Mouse (Mus musculus) left cerebral cortex, adult 2 months (tissue): ENCODE results near the gene Agpat4. TPM values are rescaled to one million over a fixed set of nuclear protein-coding genes. Genes with fewer than 3 reads are reported as not detected.

Source experiments
- DNase-seq, 2 experiments: peaks; one replicate each; pipeline ENCODE4 v3.0.0; 2021 to 2022; ENCODE audit warnings: low spot score in 2 of 2, mixed read lengths in 1 of 2; ENCODE audit errors: extremely low spot score in 1 of 2
- H3K27ac ChIP-seq: fragments of 200-600 bp; 2 replicates; pipeline ENCODE4 v1.8.1; 2022
- H3K4me3 ChIP-seq: fragments of 200-600 bp; 2 replicates; pipeline ENCODE4 v1.8.1; 2022
- CTCF ChIP-seq: fragments of 200-600 bp; IDR thresholded peaks from 2 replicates; pipeline ENCODE4 v1.8.1; 2022; ENCODE audit warnings: antibody characterized with exemption, mild to moderate bottlenecking, moderate library complexity
- intact Hi-C: fragments of 180-260 bp; cut with DNase I; formaldehyde crosslinking; loops from one replicate; pipeline ENCODE4 v1.15.1; 2025
- total RNA-seq, 2 experiments: library from RNA; stranded (reverse); gene quantifications; 2 replicates each; pipeline ENCODE4 v1.2.3; 2021

The Agpat4 gene
- total RNA-seq, 2 experiments from 2014 or later: 55.8 to 59.3 TPM

GRCm38 (mm10) chr17:12163403-12163802 lies 44.9 kb downstream of the Agpat4 start:
- intact Hi-C loops: no loop called here
- no peak for TF ChIP-seq CTCF
- H3K4me3 ChIP-seq: no peak overlapping the region
- no peak for DNase-seq
- H3K27ac ChIP-seq: no peak overlapping the region

DNA sequence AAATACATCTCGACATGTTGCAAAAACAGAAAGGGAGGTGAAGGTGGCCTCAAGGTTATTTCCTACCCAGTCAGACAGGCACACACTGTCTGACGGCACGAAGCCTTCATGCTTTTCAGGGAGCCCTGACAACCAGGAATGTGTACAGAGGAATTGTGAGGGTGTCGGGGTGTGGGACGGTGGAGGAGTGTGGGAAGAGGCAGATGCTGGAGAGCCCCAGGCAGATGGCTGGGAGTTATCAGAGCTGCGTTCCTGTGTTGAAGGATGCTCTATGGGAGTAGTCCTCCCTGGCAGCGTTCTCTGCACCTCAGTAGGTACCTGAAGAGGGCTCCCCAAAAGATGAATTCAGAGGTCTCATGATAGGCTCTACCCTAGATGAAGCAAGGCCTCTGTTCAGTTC lies 45.4 kb downstream of the Agpat4 start:
- no peak for TF ChIP-seq CTCF
- DNase-seq: peak; percentile 45 to 66
- H3K4me3 ChIP-seq: no peak overlapping the region
- intact Hi-C loops: loop anchor here (1.0 kb wide), 1 partner anchor 18 kb away; no protein-coding TSS in a partner anchor
- no peak overlapping the region for H3K27ac ChIP-seq

GRCm38 (mm10) chr17:12164507-12164906 lies 46.0 kb downstream of the Agpat4 start:
- intact Hi-C loops: loop anchor here (1.0 kb wide), 1 partner anchor 18 kb away; no protein-coding TSS in a partner anchor
- TF ChIP-seq CTCF: no peak
- Histone ChIP-seq H3K4me3 (no peak overlapping the region), H3K27ac (no peak overlapping the region)
- no peak for DNase-seq

GRCm38 (mm10) chr17:12165009-12165695 lies 46.6 kb downstream of the Agpat4 start:
- no peak for DNase-seq
- intact Hi-C loops: no loop called here
- H3K27ac ChIP-seq: no peak overlapping the region
- no peak overlapping the region for H3K4me3 ChIP-seq
- TF ChIP-seq CTCF: no peak

- intact Hi-C loops: no loop called here
- Histone ChIP-seq H3K4me3 (no peak overlapping the region), H3K27ac (no peak overlapping the region)
- TF ChIP-seq CTCF: no peak
- DNase-seq: no peak
Measured at GRCm38 (mm10) chr17:12165701-12166100, 47.2 kb downstream of the Agpat4 start.

DNA sequence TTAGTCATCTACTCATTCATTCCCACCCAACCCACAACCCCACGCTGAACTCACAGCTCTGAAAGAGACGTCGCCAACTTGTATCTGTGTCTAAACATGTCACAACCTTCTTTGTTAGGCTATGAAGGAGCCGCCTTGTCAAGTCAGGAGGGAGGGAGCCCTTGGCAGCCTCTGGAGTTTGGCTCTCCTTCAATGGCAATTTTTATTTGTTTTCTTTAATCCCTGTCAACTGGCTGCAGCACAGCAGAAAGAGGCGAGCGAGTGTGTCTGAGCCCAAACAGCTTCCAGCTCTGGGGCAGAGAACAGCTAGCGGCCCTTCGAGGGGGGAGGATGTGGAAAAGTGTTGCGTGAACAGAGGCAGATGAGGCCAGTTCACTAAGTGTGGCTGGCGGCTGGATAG lies 50.0 kb downstream of the Agpat4 start:
- intact Hi-C loops: no loop called here
- H3K27ac ChIP-seq: peak overlapping the region; percentile 60; the same call in 1 of the 2 replicates
- no peak overlapping the region for H3K4me3 ChIP-seq
- peak; percentile 31 to 48 for DNase-seq
- no peak for TF ChIP-seq CTCF

DNA sequence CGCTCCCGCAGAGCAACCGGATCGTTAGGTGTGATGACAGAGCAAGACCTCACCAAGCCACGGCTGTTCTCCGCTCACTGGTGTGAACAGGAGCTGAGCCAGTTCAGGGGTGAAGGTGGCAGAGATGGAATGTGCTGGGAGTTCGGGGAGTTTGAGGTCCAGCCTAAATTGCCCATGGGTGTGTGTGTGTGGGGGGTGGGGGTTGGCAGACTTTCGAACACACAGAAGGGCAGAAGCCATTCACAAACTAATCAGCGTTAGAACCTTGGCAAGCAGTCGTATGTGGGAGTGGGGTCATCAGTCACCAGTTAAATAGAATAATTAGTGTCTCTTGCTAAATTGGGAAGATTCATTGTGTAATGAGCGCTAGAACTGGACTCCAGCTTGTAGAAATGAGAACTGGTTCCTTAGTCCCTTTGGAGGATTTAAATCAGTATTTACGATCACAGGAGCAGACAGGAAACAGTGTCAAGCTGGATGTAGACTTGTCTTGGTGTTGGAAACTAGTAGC lies 50.9 kb downstream of the Agpat4 start:
- DNase-seq: no peak
- TF ChIP-seq CTCF: no peak
- no peak overlapping the region for H3K27ac ChIP-seq
- H3K4me3 ChIP-seq: no peak overlapping the region
- intact Hi-C loops: no loop called here

GRCm38 (mm10) chr17:12170791-12171497 lies 52.4 kb downstream of the Agpat4 start:
- Histone ChIP-seq H3K4me3 (no peak overlapping the region), H3K27ac (no peak overlapping the region)
- TF ChIP-seq CTCF: no peak
- DNase-seq: no peak
- intact Hi-C loops: no loop called here

GRCm38 (mm10) chr17:12171666-12172065 lies 53.2 kb downstream of the Agpat4 start:
- no peak for DNase-seq
- intact Hi-C loops: no loop called here
- Histone ChIP-seq H3K4me3 (no peak overlapping the region), H3K27ac (no peak overlapping the region)
- TF ChIP-seq CTCF: no peak

- H3K27ac ChIP-seq: no peak overlapping the region
- intact Hi-C loops: no loop called here
Measured at GRCm38 (mm10) chr17:12174221-12174620, 55.7 kb downstream of the Agpat4 start.

DNA sequence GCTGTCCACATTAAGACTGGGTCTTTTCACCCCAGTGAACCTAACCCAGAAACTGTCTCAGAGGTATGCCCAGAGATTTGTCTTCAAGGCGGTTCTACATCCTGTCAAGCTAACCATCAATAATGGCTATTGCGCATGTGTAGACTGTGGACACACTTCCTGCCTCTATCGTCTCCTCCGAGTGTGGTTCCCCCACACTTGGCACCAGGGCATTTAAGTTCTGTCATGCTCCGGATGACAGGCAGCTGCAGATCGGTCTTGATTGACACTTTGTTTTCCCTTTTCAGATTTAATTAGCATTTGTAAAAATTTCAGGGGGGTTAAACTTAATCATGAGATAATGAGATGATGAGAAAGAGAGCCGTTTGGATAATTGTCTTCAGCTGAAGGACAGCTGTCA lies 56.4 kb downstream of the Agpat4 start:
- no peak for TF ChIP-seq CTCF
- Histone ChIP-seq H3K27ac (no peak overlapping the region), H3K4me3 (no peak overlapping the region)
- DNase-seq: no peak
- intact Hi-C loops: no loop called here

More at GRCm38 (mm10) chr17:12174221-12174620, 55.7 kb downstream of the Agpat4 start:
- no peak for DNase-seq
- no peak overlapping the region for H3K4me3 ChIP-seq
- TF ChIP-seq CTCF: no peak

- no peak overlapping the region for H3K27ac ChIP-seq
- intact Hi-C loops: no loop called here
- DNase-seq: no peak
- no peak overlapping the region for H3K4me3 ChIP-seq
- TF ChIP-seq CTCF: no peak
Measured at GRCm38 (mm10) chr17:12175626-12176025, 57.1 kb downstream of the Agpat4 start.
